Mouse (Mus musculus): ENCODE data around the gene Lmo3.

Gene Lmo3

DNA sequence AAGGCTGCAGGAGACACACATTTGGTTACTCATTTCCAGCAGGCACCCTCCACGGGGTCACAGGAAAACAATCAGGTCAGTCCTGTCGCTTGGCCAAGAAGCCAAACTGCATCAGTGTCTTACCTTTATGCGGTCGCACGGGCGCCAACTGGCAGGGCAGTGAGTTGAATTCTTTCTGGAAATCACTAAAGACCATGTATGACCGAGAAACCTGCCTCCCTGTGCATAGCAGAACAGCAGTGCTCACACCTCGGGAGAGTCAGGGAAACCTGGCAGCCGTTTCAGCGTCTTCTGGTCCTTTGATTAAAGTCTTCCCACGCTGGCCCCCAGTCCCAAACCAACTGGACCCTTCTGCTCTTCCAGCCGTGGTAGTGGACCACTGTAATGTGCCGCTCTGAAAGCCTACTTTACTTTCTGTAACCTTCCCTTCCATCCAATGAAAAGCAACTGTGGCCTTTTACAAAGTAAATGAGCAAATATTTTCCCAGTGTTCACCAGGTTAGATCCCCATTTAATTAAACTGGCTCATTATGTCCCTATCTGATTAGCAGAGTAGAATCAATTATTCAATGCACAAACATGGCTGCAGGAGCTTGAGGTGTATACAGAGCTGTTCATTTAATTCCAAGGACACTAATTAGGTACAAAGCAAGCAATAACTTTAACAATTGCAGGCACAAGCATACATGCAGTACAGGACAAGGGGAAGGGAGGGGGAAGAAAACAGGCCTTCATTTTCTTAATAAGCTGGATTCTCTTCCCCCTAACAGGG lies at the start of gene Lmo3:
Gene Lmo3 (minus strand): TSS at position 235 of the 772 bp plus-strand sequence.
- H3K27me3 ChIP-seq (ENCODE audit: control insufficient read depth, insufficient read depth, low read length, poor library complexity, severe bottlenecking): no peaks in the 10 kb centered on the region
- DNase-seq (ENCODE audit: low read depth, low spot score): no peak
- H3K36me3 ChIP-seq (ENCODE audit: control insufficient read depth, insufficient read depth, low read length, poor library complexity, severe bottlenecking): no peaks in the 10 kb centered on the region

- no peak for DNase-seq (ENCODE audit: low read depth, low spot score)
Observed at GRCm38 (mm10) chr6:138620786-138621185, 39.0 kb upstream of the Lmo3 start.

GRCm38 (mm10) chr6:138618396-138618795 lies 36.6 kb upstream of the Lmo3 start:
- no peaks in the 10 kb centered on the region for H3K36me3 ChIP-seq (ENCODE audit: control insufficient read depth, insufficient read depth, low read length, poor library complexity, severe bottlenecking)
- DNase-seq (ENCODE audit: low read depth, low spot score): no peak
- no peaks in the 10 kb centered on the region for H3K27me3 ChIP-seq (ENCODE audit: control insufficient read depth, insufficient read depth, low read length, poor library complexity, severe bottlenecking)

More at GRCm38 (mm10) chr6:138620786-138621185, 39.0 kb upstream of the Lmo3 start:
- H3K27me3 ChIP-seq (ENCODE audit: control insufficient read depth, insufficient read depth, low read length, poor library complexity, severe bottlenecking): no peaks in the 10 kb centered on the region
- H3K36me3 ChIP-seq (ENCODE audit: control insufficient read depth, insufficient read depth, low read length, poor library complexity, severe bottlenecking): no peaks in the 10 kb centered on the region

DNA sequence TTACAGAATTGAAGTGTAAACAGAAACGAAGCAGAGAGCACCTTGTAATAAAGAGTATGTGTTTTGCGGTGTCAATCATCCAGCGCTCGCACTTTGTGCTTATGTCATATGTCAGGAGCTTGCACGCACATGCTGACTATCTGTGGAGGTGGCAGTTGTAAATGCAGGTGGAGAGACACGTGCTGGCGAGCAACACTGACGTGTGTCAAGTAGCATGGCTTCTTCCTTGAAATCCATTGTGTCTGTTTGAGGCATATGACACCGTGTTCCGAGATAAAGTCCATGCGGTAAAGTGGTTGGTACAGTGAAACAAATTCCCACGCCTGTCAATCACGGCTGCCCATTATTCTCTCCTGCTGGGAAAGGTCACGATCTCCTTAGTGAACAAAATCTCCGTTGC lies 15.2 kb upstream of the Lmo3 start:
- Histone ChIP-seq H3K36me3 (ENCODE audit: control insufficient read depth, insufficient read depth, low read length, poor library complexity, severe bottlenecking) (no peaks in the 10 kb centered on the region), H3K27me3 (ENCODE audit: control insufficient read depth, insufficient read depth, low read length, poor library complexity, severe bottlenecking) (no peaks in the 10 kb centered on the region)
- DNase-seq (ENCODE audit: low read depth, low spot score): no peak

DNA sequence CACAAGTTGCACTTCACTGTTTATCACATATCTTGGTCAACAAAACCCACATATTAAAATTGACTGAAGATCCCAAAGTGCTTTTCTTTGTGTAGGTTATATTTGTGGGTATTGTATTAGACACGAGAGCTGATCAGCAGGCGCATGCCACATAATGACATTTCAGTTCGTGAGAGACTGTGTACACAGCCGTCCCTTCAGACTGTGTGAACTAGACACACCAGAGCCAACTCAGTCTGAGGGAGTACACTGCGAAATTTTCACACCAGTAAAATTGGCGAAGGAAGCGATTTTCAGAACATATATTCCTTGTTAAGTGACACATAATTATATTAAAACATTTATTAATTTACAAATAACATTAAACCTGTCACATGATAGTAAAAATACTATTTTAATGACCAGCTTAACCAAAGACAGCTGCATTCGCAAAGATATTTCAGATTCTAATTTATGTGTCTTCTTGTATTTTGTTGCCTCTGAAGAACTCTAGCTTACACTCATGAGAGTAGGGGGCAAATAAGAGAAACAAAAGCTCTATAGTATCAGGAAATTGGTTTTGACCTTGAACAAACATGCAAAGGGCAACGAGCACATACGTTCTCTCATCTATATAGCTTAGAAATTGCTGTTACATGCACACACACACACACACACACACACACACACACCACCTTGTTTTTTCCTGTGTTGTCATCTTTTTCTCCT lies 14.4 kb upstream of the Lmo3 start:
- no peaks in the 10 kb centered on the region for H3K36me3 ChIP-seq (ENCODE audit: control insufficient read depth, insufficient read depth, low read length, poor library complexity, severe bottlenecking)
- DNase-seq (ENCODE audit: low read depth, low spot score): no peak
- no peaks in the 10 kb centered on the region for H3K27me3 ChIP-seq (ENCODE audit: control insufficient read depth, insufficient read depth, low read length, poor library complexity, severe bottlenecking)

- Histone ChIP-seq H3K27me3 (ENCODE audit: control insufficient read depth, insufficient read depth, low read length, poor library complexity, severe bottlenecking) (no peaks in the 10 kb centered on the region), H3K36me3 (ENCODE audit: control insufficient read depth, insufficient read depth, low read length, poor library complexity, severe bottlenecking) (no peaks in the 10 kb centered on the region)
- no peak for DNase-seq (ENCODE audit: low read depth, low spot score)
Observed at GRCm38 (mm10) chr6:138583314-138583713, 1.5 kb upstream of the Lmo3 start.

GRCm38 (mm10) chr6:138582506-138583000 lies 785 bp upstream of the Lmo3 start:
- no peaks in the 10 kb centered on the region for H3K27me3 ChIP-seq (ENCODE audit: control insufficient read depth, insufficient read depth, low read length, poor library complexity, severe bottlenecking)
- DNase-seq (ENCODE audit: low read depth, low spot score): no peak
- no peaks in the 10 kb centered on the region for H3K36me3 ChIP-seq (ENCODE audit: control insufficient read depth, insufficient read depth, low read length, poor library complexity, severe bottlenecking)

DNA sequence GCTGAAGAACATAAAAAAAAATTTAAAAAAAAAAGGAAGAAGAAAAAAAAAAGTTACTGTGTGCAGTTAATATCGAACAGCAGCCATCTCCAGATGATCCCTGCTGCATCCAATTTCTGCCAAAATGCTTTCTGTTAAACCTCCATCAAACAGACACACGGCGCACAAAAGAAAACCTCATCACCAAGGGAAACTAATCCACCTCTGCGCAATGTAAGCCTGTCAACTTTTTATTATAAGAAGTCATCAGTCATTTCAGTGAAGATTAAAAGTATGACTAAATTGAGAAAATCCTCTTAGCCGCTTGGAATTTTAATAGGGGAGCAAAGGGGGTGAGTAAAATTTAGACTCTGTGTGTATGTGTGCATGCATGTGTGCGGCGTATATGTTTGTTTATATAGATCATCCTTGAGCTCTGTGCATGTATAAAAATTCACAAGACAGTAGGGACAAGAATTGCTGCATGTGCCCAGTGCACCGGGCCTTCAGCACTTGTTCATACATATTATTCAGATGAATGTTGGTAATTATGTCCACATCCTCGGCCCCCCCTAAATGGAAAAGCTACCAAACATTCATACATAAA lies 1.2 kb downstream of the Lmo3 start:
- no peaks in the 10 kb centered on the region for H3K27me3 ChIP-seq (ENCODE audit: control insufficient read depth, insufficient read depth, low read length, poor library complexity, severe bottlenecking)
- H3K36me3 ChIP-seq (ENCODE audit: control insufficient read depth, insufficient read depth, low read length, poor library complexity, severe bottlenecking): no peaks in the 10 kb centered on the region
- DNase-seq (ENCODE audit: low read depth, low spot score): no peak

- DNase-seq (ENCODE audit: low read depth, low spot score): no peak
- no peaks in the 10 kb centered on the region for H3K27me3 ChIP-seq (ENCODE audit: control insufficient read depth, insufficient read depth, low read length, poor library complexity, severe bottlenecking)
- H3K36me3 ChIP-seq (ENCODE audit: control insufficient read depth, insufficient read depth, low read length, poor library complexity, severe bottlenecking): no peaks in the 10 kb centered on the region
Observed at GRCm38 (mm10) chr6:138563416-138563815, 18.4 kb downstream of the Lmo3 start.

GRCm38 (mm10) chr6:138552144-138552543 lies 29.6 kb downstream of the Lmo3 start:
- Histone ChIP-seq H3K36me3 (ENCODE audit: control insufficient read depth, insufficient read depth, low read length, poor library complexity, severe bottlenecking) (no peaks in the 10 kb centered on the region), H3K27me3 (ENCODE audit: control insufficient read depth, insufficient read depth, low read length, poor library complexity, severe bottlenecking) (no peaks in the 10 kb centered on the region)
- DNase-seq (ENCODE audit: low read depth, low spot score): no peak

GRCm38 (mm10) chr6:138534879-138535278 lies 46.9 kb downstream of the Lmo3 start:
- DNase-seq (ENCODE audit: low read depth, low spot score): no peak
- no peaks in the 10 kb centered on the region for H3K36me3 ChIP-seq (ENCODE audit: control insufficient read depth, insufficient read depth, low read length, poor library complexity, severe bottlenecking)
- H3K27me3 ChIP-seq (ENCODE audit: control insufficient read depth, insufficient read depth, low read length, poor library complexity, severe bottlenecking): no peaks in the 10 kb centered on the region

- DNase-seq (ENCODE audit: low read depth, low spot score): no peak
- H3K27me3 ChIP-seq (ENCODE audit: control insufficient read depth, insufficient read depth, low read length, poor library complexity, severe bottlenecking): no peaks in the 10 kb centered on the region
- H3K36me3 ChIP-seq (ENCODE audit: control insufficient read depth, insufficient read depth, low read length, poor library complexity, severe bottlenecking): no peaks in the 10 kb centered on the region
Observed at GRCm38 (mm10) chr6:138506642-138507041, 75.1 kb downstream of the Lmo3 start.

DNA sequence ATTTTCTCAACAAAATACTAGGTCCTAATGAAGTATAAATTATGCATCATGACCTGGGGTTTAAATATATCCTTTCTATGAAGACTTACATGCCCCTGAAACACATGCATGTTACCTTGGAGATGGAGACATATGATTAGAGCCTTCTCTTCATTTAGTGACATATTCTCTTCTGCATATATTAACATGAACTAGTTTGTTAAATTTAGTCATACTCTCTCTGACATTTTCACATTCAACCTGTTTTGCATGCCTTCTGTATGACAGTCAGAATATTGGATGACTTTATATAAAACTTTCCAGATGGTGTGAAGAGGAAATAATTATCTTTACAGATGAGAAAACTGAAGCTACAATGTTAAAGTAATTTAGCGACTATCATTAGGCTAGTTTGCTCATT lies 77.8 kb downstream of the Lmo3 start:
- no peak for DNase-seq (ENCODE audit: low read depth, low spot score)
- Histone ChIP-seq H3K36me3 (ENCODE audit: control insufficient read depth, insufficient read depth, low read length, poor library complexity, severe bottlenecking) (no peaks in the 10 kb centered on the region), H3K27me3 (ENCODE audit: control insufficient read depth, insufficient read depth, low read length, poor library complexity, severe bottlenecking) (no peaks in the 10 kb centered on the region)

DNA sequence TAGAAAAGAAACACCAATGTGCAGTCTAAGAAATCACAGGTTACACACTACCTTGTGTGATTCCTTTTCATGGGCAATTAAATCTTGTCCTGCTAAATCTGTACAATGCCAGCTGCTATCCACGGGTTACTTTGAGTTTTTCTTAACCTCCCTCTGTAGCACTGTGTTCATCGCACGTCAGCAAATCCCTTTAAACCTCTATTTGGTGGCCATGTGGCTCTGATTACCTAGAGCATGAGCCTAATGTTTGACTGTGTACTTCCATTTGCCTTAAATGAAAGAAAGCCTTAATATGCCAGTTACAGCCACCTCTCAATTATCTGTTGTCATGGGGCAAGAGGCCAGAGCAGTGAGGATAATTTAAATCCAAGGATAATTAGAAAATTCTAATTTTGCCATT lies 98.9 kb downstream of the Lmo3 start:
- no peak for DNase-seq (ENCODE audit: low read depth, low spot score)
- Histone ChIP-seq H3K27me3 (ENCODE audit: control insufficient read depth, insufficient read depth, low read length, poor library complexity, severe bottlenecking) (no peaks in the 10 kb centered on the region), H3K36me3 (ENCODE audit: control insufficient read depth, insufficient read depth, low read length, poor library complexity, severe bottlenecking) (no peaks in the 10 kb centered on the region)

DNA sequence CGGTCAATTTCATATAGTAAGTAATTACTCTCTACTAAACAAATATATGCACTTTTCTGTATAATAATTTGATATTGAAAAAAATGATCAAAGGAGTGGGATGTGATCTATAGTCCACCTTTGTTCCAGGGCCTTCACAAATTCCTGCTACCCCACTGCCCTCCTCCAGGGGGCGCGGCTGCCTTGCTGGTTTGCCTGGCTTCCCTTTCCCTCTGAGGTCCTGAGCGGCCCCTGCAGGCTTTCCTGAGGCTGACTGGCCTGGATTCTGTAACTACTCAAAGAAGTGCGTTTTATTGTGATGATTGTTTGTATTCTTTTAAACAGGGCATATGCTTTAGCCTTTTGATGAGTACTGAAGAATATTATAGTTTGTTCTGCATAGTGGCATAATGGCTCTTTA lies 104.2 kb downstream of the Lmo3 start:
- Histone ChIP-seq H3K36me3 (ENCODE audit: control insufficient read depth, insufficient read depth, low read length, poor library complexity, severe bottlenecking) (no peaks in the 10 kb centered on the region), H3K27me3 (ENCODE audit: control insufficient read depth, insufficient read depth, low read length, poor library complexity, severe bottlenecking) (no peaks in the 10 kb centered on the region)
- DNase-seq (ENCODE audit: low read depth, low spot score): no peak

Measured in splenic B cell, adult 2 months (primary cell).